Mouse (Mus musculus) B cell, adult 2 months (primary cell): ENCODE results near the gene Fgf5.

ENCODE experiments used
- DNase-seq, 2 experiments: peaks; one replicate each; pipeline ENCODE4 v3.0.0; 2022

The Fgf5 gene

GRCm38 (mm10) chr5:98306528-98306927 lies 52.5 kb downstream of the Fgf5 start:
- no peak for DNase-seq

- DNase-seq = no peak
Observed at GRCm38 (mm10) chr5:98326625-98327024, 72.6 kb downstream of the Fgf5 start.
